Mouse (Mus musculus) embryonic facial prominence, embryonic 14.5 days (tissue): ENCODE measurements around the gene Polr3b. TPM values are rescaled to one million over a fixed set of nuclear protein-coding genes. Genes with fewer than 3 reads are reported as not detected.
A peak's percentile ranks its signal among the peaks of the same experiment; 100 is the strongest.

Experiments used
- ATAC-seq: fragments of 200-750 bp; cut with Nextera tagmentation; 2 replicates; pipeline ENCODE4 v1.8.0; 2017; ENCODE audit warnings: low read depth, moderate number of reproducible peaks, moderate TSS enrichment
- DNase-seq: peaks from one replicate; pipeline ENCODE4 v3.0.0-alpha.2; 2015; ENCODE audit warnings: low spot score
- H3K27ac ChIP-seq: fragments of 300-500 bp; sonication (generic); replicated peaks from 2 replicates; pipeline ENCODE4 v1.5.1; 2014; ENCODE audit warnings: low read depth, mild to moderate bottlenecking, low read length, moderate library complexity
- H3K27me3 ChIP-seq: fragments of 300-500 bp; sonication (generic); replicated peaks from 2 replicates; pipeline ENCODE4 v1.6.1; 2014; ENCODE audit warnings: low read length; ENCODE audit not compliant: control insufficient read depth, insufficient read depth
- H3K36me3 ChIP-seq: fragments of 300-500 bp; sonication (generic); 2 replicates; pipeline ENCODE4 v1.6.1; 2014; ENCODE audit warnings: low read length, mixed read lengths; ENCODE audit not compliant: control insufficient read depth, insufficient read depth
- H3K4me1 ChIP-seq: fragments of 300-500 bp; sonication (generic); 2 replicates; pipeline ENCODE4 v1.6.1; 2014; ENCODE audit warnings: antibody characterized with exemption, low read length; ENCODE audit not compliant: control insufficient read depth, insufficient read depth
- H3K4me2 ChIP-seq: fragments of 300-500 bp; sonication (generic); 2 replicates; pipeline ENCODE4 v1.6.1; 2014; ENCODE audit warnings: low read depth, mild to moderate bottlenecking, low read length, moderate library complexity, mixed read lengths
- H3K4me3 ChIP-seq: fragments of 300-500 bp; sonication (generic); 2 replicates; pipeline ENCODE4 v1.5.1; 2014; ENCODE audit warnings: low read depth, mild to moderate bottlenecking, low read length
- H3K9ac ChIP-seq: fragments of 300-500 bp; sonication (generic); 2 replicates; pipeline ENCODE4 v1.6.1; 2014; ENCODE audit warnings: low read depth, mild to moderate bottlenecking, low read length, moderate library complexity, mixed read lengths
- H3K9me3 ChIP-seq: fragments of 300-500 bp; sonication (generic); 2 replicates; pipeline ENCODE4 v1.6.1; 2016; ENCODE audit warnings: low read length; ENCODE audit not compliant: control insufficient read depth
- WGBS: fragments of 180-500 bp; shearing (Covaris S2); extraction: QIAGEN DNeasy Blood & Tissue Kit; methylation state at CpG from one replicate; pipeline ENCODE4 v1.1.7; 2014; 5-methylcytosine and 5-hydroxymethylcytosine counted together
- polyA plus RNA-seq: library from polyadenylated mRNA; unstranded; fragments of >200 nt; fragmentation: Nextera tagmentation; extraction: Ambion mirVana; gene quantifications from 2 replicates; pipeline ENCODE4 v1.2.1, GENCODE M21; 2014

The Polr3b gene
- polyA plus RNA-seq, 1 experiment from 2014 or later = 10.9 TPM

DNA sequence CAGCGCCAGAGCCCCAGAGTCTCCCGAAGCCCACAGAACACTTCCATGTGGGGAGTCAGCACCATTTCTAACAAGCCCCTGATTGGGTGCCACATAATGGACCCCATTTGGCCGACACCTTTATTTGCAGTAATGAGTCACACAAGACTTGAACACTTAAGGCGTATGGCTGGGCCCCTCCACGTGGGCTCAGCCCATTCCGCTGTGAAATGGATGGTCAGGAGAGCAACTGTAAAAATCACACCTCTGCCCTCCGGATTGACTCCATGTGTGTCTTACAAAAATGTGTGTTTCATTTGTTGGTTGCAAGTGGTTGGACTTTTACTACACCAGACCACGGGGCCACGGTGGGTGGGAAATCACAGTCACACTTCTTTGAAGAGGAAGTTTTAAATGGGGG, 108.9 kb downstream of the Polr3b start:
- WGBS = 85% methylated on average over 9 of the region's 9 CpGs
- DNase-seq (no peak), ATAC-seq (no peak)
- H3K27ac ChIP-seq = no peak overlapping the region
- no peak overlapping the region for H3K4me3 ChIP-seq
- H3K36me3 ChIP-seq = peaks cover 16% of the 10 kb centered on the region; the same call in 1 of the 2 replicates
- no peaks in the 10 kb centered on the region for H3K9me3 ChIP-seq
- no peaks in the 10 kb centered on the region for H3K27me3 ChIP-seq
- H3K9ac ChIP-seq = no peak overlapping the region
- no peaks in the 10 kb centered on the region for H3K4me1 ChIP-seq
- no peak overlapping the region for H3K4me2 ChIP-seq

DNA sequence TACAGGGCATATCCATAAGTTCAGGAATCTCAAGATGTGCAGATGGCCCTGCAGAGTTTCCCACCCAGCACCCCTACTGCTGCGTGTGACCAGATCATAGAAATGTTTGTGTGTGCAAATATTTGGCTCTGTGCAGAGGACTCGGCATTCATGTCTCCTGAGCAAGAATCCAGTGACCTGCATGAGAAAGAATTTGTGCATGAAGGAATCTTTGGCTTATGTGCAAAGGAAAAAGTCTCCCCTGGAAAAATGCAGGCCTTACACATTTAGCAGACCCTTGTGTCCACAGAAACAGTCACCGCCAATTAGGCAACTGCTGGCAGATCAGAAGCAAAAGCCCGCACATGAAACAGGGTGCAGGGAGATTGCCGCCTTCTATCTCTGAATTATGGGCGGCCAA, 111.4 kb downstream of the Polr3b start:
- no peaks in the 10 kb centered on the region for H3K36me3 ChIP-seq
- peak; percentile 39 for DNase-seq
- ATAC-seq = no peak; the same call in 1 of the 2 replicates
- H3K27me3 ChIP-seq = no peaks in the 10 kb centered on the region
- H3K4me3 ChIP-seq = no peak overlapping the region
- WGBS = 48% methylated on average over 6 of the region's 6 CpGs
- no peak overlapping the region for H3K4me2 ChIP-seq
- no peaks in the 10 kb centered on the region for H3K9me3 ChIP-seq
- H3K27ac ChIP-seq = no peak overlapping the region
- H3K9ac ChIP-seq = no peak overlapping the region
- no peaks in the 10 kb centered on the region for H3K4me1 ChIP-seq

DNA sequence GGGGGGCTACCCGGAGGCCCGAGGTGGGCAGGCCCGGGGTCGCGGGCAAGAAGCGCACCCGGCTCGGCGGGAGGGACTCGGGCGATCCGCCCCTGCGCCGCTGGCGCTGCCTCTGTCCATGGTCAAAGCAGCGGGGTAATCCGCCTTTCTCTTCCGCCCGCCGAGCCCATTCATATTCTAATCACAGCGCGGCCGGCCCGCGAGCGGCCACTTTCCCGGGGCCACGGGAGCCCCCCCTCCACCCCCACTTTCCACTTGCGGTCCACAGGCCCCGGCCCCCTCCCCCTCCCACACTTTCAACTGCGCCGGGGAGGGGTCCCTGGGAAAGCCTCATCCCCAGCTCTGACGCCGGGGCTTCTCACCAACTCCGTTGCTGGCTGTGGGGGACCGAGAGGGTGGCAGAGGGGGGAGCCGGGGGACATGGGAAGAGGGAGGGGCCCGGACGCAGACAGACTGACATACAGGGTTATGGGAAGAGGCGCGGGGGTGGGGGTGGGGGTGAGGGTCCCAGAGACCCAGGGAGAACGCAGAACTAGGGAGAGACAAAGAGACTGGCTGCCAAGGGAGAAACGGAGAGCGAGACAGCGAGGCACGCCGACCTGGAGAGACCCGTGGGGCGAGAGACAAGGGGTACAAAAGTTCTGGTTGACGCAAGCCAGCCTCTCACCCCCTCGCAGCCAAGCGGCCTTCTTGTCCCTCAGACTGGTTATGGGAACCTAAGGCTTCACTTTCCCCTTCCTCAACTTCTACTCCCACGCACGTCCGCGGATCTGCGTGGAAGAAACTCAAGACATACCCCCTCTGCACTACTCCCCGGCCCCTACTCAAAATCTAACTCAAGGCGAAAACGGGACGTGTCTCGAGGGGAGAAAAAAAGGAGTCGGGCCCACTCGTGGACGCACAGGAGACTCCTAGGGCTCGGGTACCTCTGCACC, 133.0 kb downstream of the Polr3b start:
- no peak overlapping the region for H3K9ac ChIP-seq
- WGBS = 2% methylated on average over 43 of the region's 66 CpGs
- no peaks in the 10 kb centered on the region for H3K9me3 ChIP-seq
- H3K4me2 ChIP-seq = peak overlapping the region; percentile 55
- no peaks in the 10 kb centered on the region for H3K36me3 ChIP-seq
- peaks cover 89% of the 10 kb centered on the region for H3K27me3 ChIP-seq
- peak; percentile 24; the same call in 1 of the 2 replicates for ATAC-seq
- peak overlapping the region; percentile 35 for H3K4me3 ChIP-seq
- peaks cover 15% of the 10 kb centered on the region for H3K4me1 ChIP-seq
- no peak overlapping the region for H3K27ac ChIP-seq
- DNase-seq = peak; percentile 56

DNA sequence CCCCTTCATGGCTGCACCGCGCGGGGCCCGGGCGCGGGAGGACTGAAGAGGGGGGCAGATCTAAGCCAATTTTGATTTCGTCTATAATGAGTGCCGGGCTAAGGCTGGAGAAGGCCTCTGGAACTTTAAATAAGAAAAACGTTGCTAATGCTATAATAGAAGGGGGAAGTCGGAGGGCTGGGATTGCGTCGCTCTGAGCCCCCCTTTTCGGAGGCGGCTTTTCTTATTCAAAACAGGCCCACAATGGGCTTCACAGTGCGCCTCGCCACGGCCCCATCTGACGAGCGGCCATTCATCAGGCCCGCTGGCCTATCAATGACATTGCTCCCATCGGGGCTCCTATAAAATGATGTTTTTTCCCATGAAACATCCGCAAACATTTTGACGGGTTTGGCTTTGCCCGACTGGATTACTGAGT, 133.7 kb downstream of the Polr3b start, which contains the start of gene Rfx4:
Rfx4 (plus strand) TSS at position 277 of the 418 bp plus-strand sequence.
- Histone ChIP-seq H3K4me1 (peaks cover 17% of the 10 kb centered on the region), H3K4me3 (peak within 1 kb of the TSS; percentile 35), H3K27ac (no peak within 1 kb of the TSS), H3K36me3 (no peaks in the 10 kb centered on the region), H3K9ac (no peak within 1 kb of the TSS), H3K27me3 (peaks cover 96% of the 10 kb centered on the region), H3K4me2 (peak within 1 kb of the TSS; percentile 55), H3K9me3 (no peaks in the 10 kb centered on the region)
- ATAC-seq = no peak
- DNase-seq = no peak
- WGBS = under 1% methylated on average over 24 of the region's 24 CpGs

DNA sequence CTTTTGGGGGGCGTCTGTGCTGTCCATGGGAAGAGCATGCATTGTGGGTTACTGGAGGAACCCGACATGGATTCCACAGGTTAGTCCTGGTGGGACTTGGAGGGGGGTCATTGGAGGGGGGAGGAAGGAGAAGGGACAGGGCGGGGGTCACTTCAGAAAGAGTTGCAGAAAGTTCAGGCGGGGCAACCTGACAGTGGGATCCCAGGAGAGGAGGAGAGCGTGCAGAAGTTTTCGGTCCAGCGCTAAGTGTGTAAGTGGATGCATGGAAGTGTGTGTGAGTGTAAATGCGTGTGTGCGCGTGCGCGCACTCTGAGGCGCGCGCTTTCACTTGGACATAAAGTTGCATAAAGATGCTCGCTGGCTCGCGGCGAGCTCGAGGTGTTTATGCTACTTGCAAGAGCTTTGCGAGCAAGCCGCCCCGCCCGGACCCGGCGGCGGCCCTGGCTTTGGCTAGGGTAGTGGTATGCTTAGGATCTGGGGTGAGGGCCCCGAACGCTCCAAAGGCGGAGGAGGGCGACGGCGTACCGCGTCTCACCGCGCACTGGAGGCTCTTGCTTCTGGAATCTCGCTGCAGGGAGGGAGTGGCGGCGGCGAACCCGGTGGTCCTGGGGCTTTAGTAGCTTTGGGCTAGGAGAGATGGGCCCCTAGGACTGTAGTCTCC, 134.5 kb downstream of the Polr3b start:
- WGBS = under 1% methylated on average over 38 of the region's 42 CpGs
- ATAC-seq = no peak
- Histone ChIP-seq H3K9ac (no peak overlapping the region), H3K27ac (no peak overlapping the region), H3K4me2 (peak overlapping the region; percentile 55), H3K9me3 (no peaks in the 10 kb centered on the region), H3K27me3 (peaks cover 97% of the 10 kb centered on the region), H3K4me3 (peak overlapping the region; percentile 35), H3K36me3 (no peaks in the 10 kb centered on the region), H3K4me1 (peaks cover 17% of the 10 kb centered on the region)
- peak; percentile 70 for DNase-seq

DNA sequence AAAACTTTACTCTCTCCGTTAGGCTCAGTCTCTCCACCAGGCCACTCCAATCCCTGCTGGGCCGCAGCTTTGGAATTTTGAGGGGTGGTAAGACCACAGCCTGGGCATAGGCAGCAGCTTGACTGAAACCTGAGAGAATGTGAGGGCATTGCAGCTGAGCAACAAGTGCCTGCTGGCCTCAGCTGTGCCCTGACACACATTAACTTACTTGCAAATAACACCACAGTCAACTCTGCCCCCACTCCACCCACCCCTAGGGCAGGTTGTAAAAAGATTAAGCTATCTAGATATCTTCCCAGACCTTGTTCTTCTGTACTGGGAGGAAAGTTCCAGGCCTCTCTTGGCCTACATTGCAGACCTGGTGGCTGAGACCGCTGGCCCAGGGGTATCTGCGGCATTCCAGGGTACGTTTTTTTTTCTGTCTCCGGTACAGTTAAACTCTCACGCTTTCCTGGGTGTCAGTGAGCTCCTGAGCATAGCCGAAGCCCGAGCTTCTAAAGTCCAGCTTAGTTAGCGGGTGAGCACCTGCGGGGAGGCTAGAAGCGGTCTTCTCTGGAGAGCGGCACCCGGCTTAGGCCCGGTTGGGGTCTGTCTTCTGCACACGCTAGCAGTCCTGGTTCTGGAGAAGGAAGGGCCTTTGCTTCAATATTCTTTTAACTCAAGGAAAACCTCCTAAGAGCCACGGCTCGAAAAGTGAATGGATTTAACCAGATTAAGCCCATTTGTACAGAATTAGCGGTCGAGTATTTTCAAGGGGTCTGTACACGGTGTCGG, 135.5 kb downstream of the Polr3b start:
- DNase-seq = no peak
- WGBS = 10% methylated on average over 22 of the region's 22 CpGs
- no peak overlapping the region for H3K27ac ChIP-seq
- H3K4me1 ChIP-seq = peaks cover 17% of the 10 kb centered on the region
- no peak overlapping the region for H3K9ac ChIP-seq
- H3K4me2 ChIP-seq = no peak overlapping the region
- peaks cover 96% of the 10 kb centered on the region for H3K27me3 ChIP-seq
- no peaks in the 10 kb centered on the region for H3K36me3 ChIP-seq
- no peak for ATAC-seq
- no peak overlapping the region for H3K4me3 ChIP-seq
- no peaks in the 10 kb centered on the region for H3K9me3 ChIP-seq

DNA sequence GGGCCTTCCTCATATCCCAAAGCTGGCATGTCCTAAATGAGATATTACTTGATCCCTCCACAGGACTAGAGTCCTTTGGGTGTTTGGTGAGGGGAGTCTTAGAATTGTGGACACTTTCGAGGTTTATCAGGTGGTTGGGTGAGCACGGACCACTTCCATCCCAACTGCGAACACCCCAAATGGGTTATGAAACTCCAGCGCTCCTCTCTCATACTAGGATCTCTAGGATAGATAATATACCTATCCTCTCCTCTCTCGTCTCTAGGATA, 136.0 kb downstream of the Polr3b start:
- DNase-seq (no peak), ATAC-seq (no peak)
- no peak overlapping the region for H3K4me3 ChIP-seq
- H3K9me3 ChIP-seq = no peaks in the 10 kb centered on the region
- no peak overlapping the region for H3K4me2 ChIP-seq
- WGBS = 12% methylated on average over 5 of the region's 5 CpGs
- H3K36me3 ChIP-seq = no peaks in the 10 kb centered on the region
- no peak overlapping the region for H3K27ac ChIP-seq
- H3K4me1 ChIP-seq = peaks cover 17% of the 10 kb centered on the region
- H3K27me3 ChIP-seq = peaks cover 96% of the 10 kb centered on the region
- no peak overlapping the region for H3K9ac ChIP-seq
